Mouse (Mus musculus): ENCODE measurements around the gene Gse1. TPM values are rescaled to one million over a fixed set of nuclear protein-coding genes. Genes with fewer than 3 reads are reported as not detected.
A peak's percentile ranks its signal among the peaks of the same experiment; 100 is the strongest.

Gse1 gene
- polyA plus RNA-seq, 1 experiment from 2014 or later: 12.2 TPM

DNA sequence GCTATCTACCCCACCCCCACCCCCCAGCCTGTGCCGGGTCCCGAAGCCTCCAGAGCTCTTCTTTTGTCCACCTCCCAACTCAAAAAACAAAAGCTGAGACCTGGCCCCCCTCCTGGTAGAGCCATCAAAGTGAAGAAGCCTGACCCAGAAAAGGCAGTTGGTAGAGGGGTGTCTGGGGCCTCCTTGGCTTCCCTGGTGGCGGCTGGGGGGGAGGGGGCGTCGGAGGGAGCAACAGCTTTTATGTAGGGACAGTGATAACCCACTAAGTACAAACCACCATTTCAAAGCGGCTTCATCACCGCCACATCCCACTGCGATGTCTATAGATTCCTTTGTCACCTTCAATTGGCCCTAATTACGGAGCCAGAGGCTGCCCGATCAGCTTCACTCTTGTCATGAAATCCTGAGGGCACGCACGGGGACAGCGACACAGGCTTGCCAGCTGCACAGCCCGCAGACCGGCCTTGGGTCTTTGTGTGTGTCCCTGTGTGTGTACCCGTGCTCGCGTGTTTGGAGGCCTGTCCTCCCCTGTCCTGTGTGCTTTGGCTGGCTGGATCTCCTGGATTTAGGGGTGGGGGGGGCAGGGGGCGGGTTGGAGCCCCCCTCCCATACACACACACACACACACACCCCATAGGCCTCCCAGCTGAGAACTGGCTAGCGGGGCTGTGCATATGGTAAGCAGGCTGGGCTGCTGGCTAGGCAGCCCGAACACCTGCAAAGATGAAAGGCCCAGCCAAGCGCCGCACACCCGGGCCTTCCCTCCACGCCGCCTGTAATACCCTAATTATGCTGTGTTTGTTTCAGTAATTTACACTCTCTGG lies 285.6 kb downstream of the Gse1 start:
- peak; percentile 17; the same call in 1 of the 2 replicates for ATAC-seq (ENCODE audit: low FRiP score)
- peaks cover 100% of the 10 kb centered on the region for H3K4me1 ChIP-seq
- WGBS: 5% methylated on average over 26 of the region's 26 CpGs
- no peak overlapping the region for H3K4me3 ChIP-seq (replicated peaks)
- peak overlapping the region; percentile 30 for H3K4me2 ChIP-seq
- no peaks in the 10 kb centered on the region for H3K36me3 ChIP-seq
- H3K9me3 ChIP-seq (replicated peaks): no peaks in the 10 kb centered on the region
- H3K27ac ChIP-seq (replicated peaks): peak overlapping the region; percentile 69
- H3K27me3 ChIP-seq (replicated peaks): no peaks in the 10 kb centered on the region
- peak overlapping the region; percentile 26 for H3K9ac ChIP-seq (replicated peaks)

DNA sequence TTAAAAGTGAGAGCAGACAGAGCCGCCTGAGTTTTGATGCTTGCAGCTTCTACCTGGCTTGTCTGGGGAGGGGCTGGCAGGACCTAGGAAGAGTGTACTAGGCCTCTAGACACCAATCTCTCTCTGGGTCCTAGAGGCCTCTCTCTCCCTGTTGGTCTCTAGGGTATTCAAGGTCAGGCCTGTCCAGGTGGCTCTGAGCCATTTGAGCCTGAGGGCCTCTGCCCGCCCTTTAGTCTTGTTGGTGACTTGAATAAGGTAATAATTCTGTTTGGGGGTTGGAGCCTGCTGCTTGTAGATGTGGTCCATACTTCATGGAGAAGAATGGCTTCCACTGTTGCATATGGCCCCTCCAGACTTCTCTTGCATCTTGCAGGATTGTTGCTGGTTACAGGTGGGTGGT lies 287.0 kb downstream of the Gse1 start:
- H3K9ac ChIP-seq (replicated peaks): no peak overlapping the region
- H3K27ac ChIP-seq (replicated peaks): 0 out of 2 replicates have a peak overlapping the region, but pooled peaks have one; percentile 13
- no peaks in the 10 kb centered on the region for H3K9me3 ChIP-seq (replicated peaks)
- H3K36me3 ChIP-seq: no peaks in the 10 kb centered on the region
- H3K4me3 ChIP-seq (replicated peaks): no peak overlapping the region
- WGBS: 84% methylated on average over 2 of the region's 2 CpGs
- H3K4me2 ChIP-seq: no peak overlapping the region
- H3K27me3 ChIP-seq (replicated peaks): no peaks in the 10 kb centered on the region
- H3K4me1 ChIP-seq: peaks cover 100% of the 10 kb centered on the region
- no peak for ATAC-seq (ENCODE audit: low FRiP score)

DNA sequence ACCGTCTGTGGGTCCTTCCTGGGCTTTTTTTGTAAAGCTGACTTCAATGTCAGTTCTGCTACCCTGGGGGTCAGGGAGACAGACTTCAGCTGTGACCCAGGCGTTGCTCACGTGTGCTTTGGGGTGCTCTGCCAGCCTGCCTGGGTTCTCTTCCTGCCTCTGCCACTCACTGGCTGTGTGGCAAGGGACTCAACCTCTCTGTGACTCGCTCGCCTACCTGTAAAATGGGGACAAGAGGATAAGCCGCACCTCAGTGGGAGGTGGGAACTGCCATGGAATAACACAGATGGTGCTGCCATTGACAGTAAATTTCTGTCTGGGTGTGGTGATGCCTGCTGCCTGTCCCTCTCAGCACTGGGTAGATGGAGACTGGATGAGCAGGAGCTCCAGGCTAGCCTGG lies 287.4 kb downstream of the Gse1 start:
- Histone ChIP-seq H3K9ac (replicated peaks) (no peak overlapping the region), H3K9me3 (replicated peaks) (no peaks in the 10 kb centered on the region), H3K4me3 (replicated peaks) (no peak overlapping the region), H3K4me1 (peaks cover 100% of the 10 kb centered on the region), H3K4me2 (no peak overlapping the region), H3K27ac (replicated peaks) (0 out of 2 replicates have a peak overlapping the region, but pooled peaks have one; percentile 13), H3K36me3 (no peaks in the 10 kb centered on the region), H3K27me3 (replicated peaks) (no peaks in the 10 kb centered on the region)
- no peak for ATAC-seq (ENCODE audit: low FRiP score)
- WGBS: 80% methylated on average over 6 of the region's 6 CpGs

DNA sequence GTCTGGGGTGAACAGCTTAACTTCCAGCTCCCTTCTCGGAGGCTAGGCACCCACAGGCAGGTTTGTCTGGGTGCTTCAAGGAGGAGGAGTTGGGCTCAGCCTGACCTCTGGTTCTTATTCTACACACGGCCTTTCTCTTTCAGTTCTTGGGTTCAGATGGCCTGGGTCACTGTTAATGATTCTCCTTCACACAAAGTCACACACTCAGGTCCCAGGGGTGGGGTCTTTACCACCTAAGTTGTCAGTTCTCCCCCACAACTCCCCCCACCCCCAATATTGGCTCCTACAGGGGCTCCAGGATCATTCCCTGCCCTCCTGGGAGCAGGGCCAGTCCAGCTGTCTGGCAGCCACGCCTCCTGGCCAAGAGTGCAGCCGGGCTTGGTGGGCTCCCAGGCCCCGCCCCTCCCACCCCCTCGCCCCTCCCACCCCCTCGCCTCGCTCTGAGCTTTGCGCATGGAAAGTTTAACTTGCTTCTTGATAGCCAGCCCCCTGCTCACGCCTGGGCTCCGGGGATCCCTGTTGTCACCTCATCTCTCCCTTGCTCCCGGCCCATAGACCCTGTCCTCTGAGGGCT lies 288.0 kb downstream of the Gse1 start:
- WGBS: 13% methylated on average over 11 of the region's 12 CpGs
- peak overlapping the region; percentile 26 for H3K4me2 ChIP-seq
- no peak for ATAC-seq (ENCODE audit: low FRiP score)
- H3K9ac ChIP-seq (replicated peaks): no peak overlapping the region
- H3K36me3 ChIP-seq: no peaks in the 10 kb centered on the region
- H3K27ac ChIP-seq (replicated peaks): peak overlapping the region; percentile 60
- no peaks in the 10 kb centered on the region for H3K27me3 ChIP-seq (replicated peaks)
- H3K4me1 ChIP-seq: peaks cover 100% of the 10 kb centered on the region
- no peak overlapping the region for H3K4me3 ChIP-seq (replicated peaks)
- no peaks in the 10 kb centered on the region for H3K9me3 ChIP-seq (replicated peaks)

DNA sequence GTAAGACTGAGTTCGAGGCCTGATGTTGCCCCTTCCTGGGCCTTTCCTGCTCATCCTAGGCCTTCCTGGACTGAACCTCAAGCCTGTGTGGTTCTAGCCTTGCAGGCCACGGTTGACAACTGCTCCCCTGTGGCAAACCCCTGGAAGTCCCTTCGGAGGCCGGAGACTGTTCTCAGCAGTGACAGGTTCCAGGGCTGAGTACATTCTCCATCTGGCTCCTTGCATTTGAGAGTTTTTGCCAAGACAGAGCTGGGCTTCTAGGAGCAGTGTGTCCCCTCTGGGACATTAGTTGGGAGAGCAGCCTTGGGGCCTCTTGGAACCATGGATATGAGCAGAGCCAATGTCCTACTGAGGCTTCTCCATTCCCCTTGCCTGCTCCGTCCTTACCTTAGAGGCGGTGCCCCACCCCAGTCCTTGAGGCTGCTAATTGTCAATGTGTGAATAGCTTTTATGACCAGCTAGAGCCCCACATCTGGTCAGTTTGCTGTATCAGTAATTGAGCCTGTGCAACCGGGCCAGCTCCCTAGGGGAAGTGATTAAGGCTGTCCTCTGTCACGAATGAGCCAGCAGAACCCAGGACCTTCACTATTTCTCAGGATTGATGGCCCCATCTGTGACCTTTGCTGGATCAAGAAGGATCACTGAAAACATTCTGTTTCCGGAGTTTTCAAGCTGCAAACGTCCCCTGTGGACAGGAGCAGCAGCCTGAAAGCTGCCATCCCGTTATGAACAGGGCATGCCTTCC lies 289.6 kb downstream of the Gse1 start:
- H3K27me3 ChIP-seq (replicated peaks): no peaks in the 10 kb centered on the region
- no peak overlapping the region for H3K4me2 ChIP-seq
- peak overlapping the region; percentile 60 for H3K27ac ChIP-seq (replicated peaks)
- H3K36me3 ChIP-seq: no peaks in the 10 kb centered on the region
- no peak overlapping the region for H3K4me3 ChIP-seq (replicated peaks)
- no peak overlapping the region for H3K9ac ChIP-seq (replicated peaks)
- H3K4me1 ChIP-seq: peaks cover 97% of the 10 kb centered on the region
- WGBS: 27% methylated on average over 11 of the region's 11 CpGs
- no peak for ATAC-seq (ENCODE audit: low FRiP score)
- H3K9me3 ChIP-seq (replicated peaks): no peaks in the 10 kb centered on the region

DNA sequence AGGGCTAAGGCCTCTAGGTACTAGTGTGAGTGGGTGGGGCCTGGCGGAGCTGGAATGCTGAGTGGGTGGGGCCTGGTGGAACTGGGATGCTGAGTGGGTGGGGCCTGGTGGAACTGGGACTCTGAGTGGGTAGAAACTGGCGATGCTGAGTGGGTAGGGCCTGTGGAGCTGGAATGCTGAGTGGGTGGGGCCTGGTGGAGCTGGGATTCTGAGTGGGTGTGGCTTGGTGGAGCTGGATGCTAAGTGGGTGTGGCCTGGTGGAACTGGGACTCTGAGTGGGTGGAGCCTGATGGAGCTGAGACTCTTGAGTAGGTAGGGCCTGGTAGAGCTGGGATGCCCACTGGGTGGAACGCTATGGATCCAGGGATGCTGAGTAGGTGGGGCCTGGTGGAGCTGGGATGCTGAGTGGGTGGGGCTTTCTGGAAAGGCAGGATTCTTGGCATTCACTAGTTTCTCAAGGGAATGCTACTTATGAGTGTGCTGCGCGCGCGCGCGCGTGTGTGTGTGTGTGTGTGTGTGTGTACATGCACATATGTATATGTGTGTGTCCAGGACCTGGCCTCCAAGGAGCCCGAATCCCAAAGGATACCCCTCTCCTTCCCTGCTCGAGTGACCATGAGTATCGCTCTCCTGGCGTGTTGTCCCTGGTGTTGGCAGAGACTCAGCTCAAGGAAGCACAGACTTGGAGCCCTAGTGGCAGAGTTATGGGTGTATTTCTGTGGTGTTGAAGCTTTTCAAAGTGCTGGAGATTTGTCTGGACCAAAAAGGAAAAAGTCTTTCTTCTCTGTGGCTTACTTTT lies 290.7 kb downstream of the Gse1 start:
- H3K9ac ChIP-seq (replicated peaks): no peak overlapping the region
- 58% methylated on average over 14 of the region's 14 CpGs for WGBS
- H3K36me3 ChIP-seq: no peaks in the 10 kb centered on the region
- H3K27ac ChIP-seq (replicated peaks): 0 out of 2 replicates have a peak overlapping the region, but pooled peaks have one; percentile 38
- H3K4me3 ChIP-seq (replicated peaks): no peak overlapping the region
- no peak for ATAC-seq (ENCODE audit: low FRiP score)
- no peaks in the 10 kb centered on the region for H3K27me3 ChIP-seq (replicated peaks)
- no peak overlapping the region for H3K4me2 ChIP-seq
- H3K9me3 ChIP-seq (replicated peaks): no peaks in the 10 kb centered on the region
- peaks cover 96% of the 10 kb centered on the region for H3K4me1 ChIP-seq

DNA sequence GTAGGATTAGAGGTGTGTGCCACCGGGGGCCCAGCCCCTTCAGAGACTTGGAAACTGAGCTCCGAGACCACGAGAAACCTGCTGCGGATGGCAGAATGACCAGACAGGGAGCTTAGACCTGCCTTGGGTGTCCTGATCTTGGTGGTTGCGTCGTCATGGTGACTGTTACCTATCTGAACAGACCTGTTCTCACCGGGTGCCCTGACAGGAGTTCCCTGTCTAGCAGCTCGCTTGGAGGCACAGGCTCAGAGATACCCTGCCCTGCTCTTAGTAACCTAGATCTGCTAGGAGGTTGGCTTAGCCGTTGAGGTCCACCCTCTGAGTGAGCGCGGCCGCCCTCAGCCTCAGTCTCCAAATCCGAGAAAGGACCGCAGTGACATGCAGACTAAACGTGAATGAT lies 292.0 kb downstream of the Gse1 start:
- Histone ChIP-seq H3K4me3 (replicated peaks) (no peak overlapping the region), H3K9ac (replicated peaks) (0 out of 2 replicates have a peak overlapping the region, but pooled peaks have one; percentile 28), H3K9me3 (replicated peaks) (no peaks in the 10 kb centered on the region), H3K4me1 (peaks cover 95% of the 10 kb centered on the region), H3K4me2 (peak overlapping the region; percentile 30; the same call in 1 of the 2 replicates), H3K27me3 (replicated peaks) (no peaks in the 10 kb centered on the region), H3K36me3 (no peaks in the 10 kb centered on the region), H3K27ac (replicated peaks) (peak overlapping the region; percentile 76)
- WGBS: 69% methylated on average over 15 of the region's 15 CpGs
- no peak for ATAC-seq (ENCODE audit: low FRiP score)

DNA sequence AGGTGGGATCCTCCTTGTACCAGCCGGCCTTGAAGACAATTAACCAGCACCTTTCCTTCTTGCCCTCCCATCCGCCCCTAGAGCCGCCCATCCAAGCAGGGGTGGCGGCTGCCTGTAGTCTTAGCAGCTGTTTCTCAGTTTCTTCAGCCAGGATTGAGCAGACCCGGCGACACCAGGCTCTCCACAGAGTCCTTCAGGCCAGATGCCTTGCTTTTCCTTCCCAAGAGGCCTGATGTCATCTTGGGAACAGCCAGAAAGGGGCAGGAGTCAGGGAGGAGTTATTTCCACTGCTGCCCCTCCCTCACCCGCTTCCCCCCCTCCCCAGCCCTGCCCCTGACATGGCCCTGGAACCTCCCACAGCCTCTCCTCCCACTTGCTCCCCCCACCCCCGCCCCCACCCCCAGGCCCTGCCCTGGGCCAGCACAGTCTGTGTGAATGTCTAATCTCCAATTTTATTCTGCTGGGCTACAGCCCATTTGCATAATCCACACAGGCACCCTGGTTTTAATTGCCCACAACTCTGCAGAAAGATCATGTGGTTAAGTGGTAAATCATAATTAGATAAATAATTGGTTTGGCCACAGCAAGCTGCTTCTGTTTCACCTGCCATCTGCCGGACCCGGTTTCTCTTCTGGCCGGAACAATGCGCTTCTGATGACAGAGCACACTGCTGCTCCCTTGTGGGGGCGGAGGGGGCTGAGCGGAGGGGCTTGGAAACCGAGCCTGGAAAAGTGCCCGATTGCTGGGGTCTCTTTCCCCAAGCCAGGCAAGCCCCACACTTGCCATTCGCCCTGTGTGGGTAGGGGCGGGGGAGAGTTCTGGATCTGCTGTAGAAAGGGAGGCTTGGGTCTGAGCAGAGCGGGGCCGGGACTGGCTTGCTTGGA lies 292.7 kb downstream of the Gse1 start:
- Histone ChIP-seq H3K27me3 (replicated peaks) (no peaks in the 10 kb centered on the region), H3K36me3 (no peaks in the 10 kb centered on the region), H3K9ac (replicated peaks) (peak overlapping the region; percentile 28; the same call in 1 of the 2 replicates), H3K4me3 (replicated peaks) (no peak overlapping the region), H3K4me1 (peaks cover 95% of the 10 kb centered on the region), H3K4me2 (peak overlapping the region; percentile 30), H3K27ac (replicated peaks) (peak overlapping the region; percentile 76), H3K9me3 (replicated peaks) (no peaks in the 10 kb centered on the region)
- ATAC-seq (ENCODE audit: low FRiP score): peak; percentile 54
- WGBS: 14% methylated on average over 20 of the region's 20 CpGs

DNA sequence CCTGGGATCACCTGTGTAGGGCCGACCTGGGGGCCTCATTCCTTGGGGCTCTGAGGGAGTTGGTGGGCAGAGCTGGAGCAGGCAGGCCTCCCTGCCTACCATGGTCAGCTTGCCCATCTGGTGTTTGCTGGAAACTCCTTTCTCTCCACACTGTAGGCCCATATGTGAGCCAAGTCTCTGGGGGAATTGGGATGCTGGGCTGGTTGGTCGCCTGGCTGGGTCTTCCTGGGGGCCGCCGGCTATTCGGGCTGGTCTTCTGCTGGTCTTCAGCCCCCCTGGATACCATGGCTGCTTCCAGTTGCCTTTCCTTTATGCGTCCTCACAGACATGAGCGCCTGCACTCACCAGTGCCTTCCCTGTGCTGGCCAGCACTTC lies 293.3 kb downstream of the Gse1 start:
- WGBS: 22% methylated on average over 7 of the region's 7 CpGs
- H3K4me1 ChIP-seq: peaks cover 95% of the 10 kb centered on the region
- no peaks in the 10 kb centered on the region for H3K27me3 ChIP-seq (replicated peaks)
- H3K4me2 ChIP-seq: peak overlapping the region; percentile 30
- no peaks in the 10 kb centered on the region for H3K9me3 ChIP-seq (replicated peaks)
- ATAC-seq (ENCODE audit: low FRiP score): no peak
- peak overlapping the region; percentile 76 for H3K27ac ChIP-seq (replicated peaks)
- 0 out of 2 replicates have a peak overlapping the region, but pooled peaks have one; percentile 28 for H3K9ac ChIP-seq (replicated peaks)
- no peak overlapping the region for H3K4me3 ChIP-seq (replicated peaks)
- H3K36me3 ChIP-seq: no peaks in the 10 kb centered on the region

DNA sequence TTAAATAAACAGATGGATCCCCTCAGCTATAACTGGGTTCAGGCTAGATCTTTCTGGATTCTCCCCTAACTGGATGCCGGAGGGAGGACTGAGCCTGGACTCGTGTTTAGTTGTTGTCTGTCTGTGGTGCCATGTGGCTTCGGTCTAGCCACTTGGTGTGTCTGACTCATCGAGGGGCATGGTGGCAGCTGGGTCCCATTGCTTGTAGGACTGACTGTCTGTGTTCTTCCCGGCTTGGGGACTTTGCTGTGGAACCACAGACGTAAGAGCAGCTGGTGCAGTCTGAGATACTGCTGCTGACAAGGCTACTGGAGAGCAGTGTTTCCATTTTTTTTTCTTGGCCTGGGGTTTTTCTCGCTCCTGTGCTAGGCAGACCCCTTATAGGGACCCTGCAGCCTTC lies 295.4 kb downstream of the Gse1 start:
- ATAC-seq (ENCODE audit: low FRiP score): no peak
- 37% methylated on average over 7 of the region's 7 CpGs for WGBS
- H3K27ac ChIP-seq (replicated peaks): no peak overlapping the region; the same call in 1 of the 2 replicates
- H3K4me1 ChIP-seq: peaks cover 95% of the 10 kb centered on the region
- no peaks in the 10 kb centered on the region for H3K9me3 ChIP-seq (replicated peaks)
- no peak overlapping the region for H3K4me3 ChIP-seq (replicated peaks)
- no peaks in the 10 kb centered on the region for H3K27me3 ChIP-seq (replicated peaks)
- no peaks in the 10 kb centered on the region for H3K36me3 ChIP-seq
- H3K9ac ChIP-seq (replicated peaks): no peak overlapping the region
- H3K4me2 ChIP-seq: no peak overlapping the region
